Mouse (Mus musculus) myocyte (in vitro differentiated cells): ENCODE data around the gene Grhl3.

Source experiments
- CEBPB ChIP-seq: IDR thresholded peaks from 2 replicates; pipeline ENCODE4 v1.6.1; 2011; ENCODE audit warnings: mild to moderate bottlenecking, moderate library complexity; ENCODE audit not compliant: poor library complexity, insufficient read depth, severe bottlenecking
- E2F4 ChIP-seq: IDR thresholded peaks from one replicate; pipeline ENCODE4 v1.6.1; 2011; ENCODE audit warnings: mild to moderate bottlenecking, control low read depth, moderate library complexity; ENCODE audit not compliant: insufficient read depth
- MAX ChIP-seq: IDR thresholded peaks from one replicate; pipeline ENCODE4 v1.6.1; 2011; ENCODE audit warnings: low read depth, mild to moderate bottlenecking, control low read depth
- MYOD1 ChIP-seq, 3 experiments: IDR thresholded peaks; one replicate each; pipeline ENCODE4 v1.6.1; 2011; ENCODE audit warnings: control low read depth in 2 of 3, low read depth in 2 of 3, mild to moderate bottlenecking in 2 of 3, moderate library complexity in 1 of 3; ENCODE audit not compliant: insufficient read length in 2 of 3, control insufficient read depth in 1 of 3
- MYOG ChIP-seq, 3 experiments: IDR thresholded peaks; one replicate each; pipeline ENCODE4 v1.6.1; 2011; ENCODE audit warnings: control low read depth in 2 of 3, low read depth in 2 of 3, mild to moderate bottlenecking in 2 of 3; ENCODE audit not compliant: insufficient read length in 2 of 3, control insufficient read depth in 1 of 3, insufficient read depth in 1 of 3
- POLR2A ChIP-seq: IDR thresholded peaks from one replicate; pipeline ENCODE4 v1.6.1; 2011; ENCODE audit warnings: low read depth, mild to moderate bottlenecking, control low read depth, moderate library complexity; ENCODE audit not compliant: insufficient read length
- POLR2AphosphoS2 ChIP-seq: IDR thresholded peaks from one replicate; pipeline ENCODE4 v1.6.1; 2011; ENCODE audit warnings: low read depth, control low read depth; ENCODE audit not compliant: insufficient read length
- REST ChIP-seq: IDR thresholded peaks from one replicate; pipeline ENCODE4 v1.6.1; 2011; ENCODE audit warnings: mild to moderate bottlenecking, control low read depth, moderate library complexity; ENCODE audit not compliant: insufficient read depth, insufficient read length
- SRF ChIP-seq: IDR thresholded peaks from one replicate; pipeline ENCODE4 v1.6.1; 2011; ENCODE audit warnings: low read depth; ENCODE audit not compliant: control insufficient read depth, insufficient read length
- TCF12 ChIP-seq: IDR thresholded peaks from one replicate; pipeline ENCODE4 v1.6.1; 2011; ENCODE audit warnings: mild to moderate bottlenecking, control low read depth; ENCODE audit not compliant: poor library complexity, insufficient read depth, severe bottlenecking
- TCF3 ChIP-seq: IDR thresholded peaks from one replicate; pipeline ENCODE4 v1.6.1; 2011; ENCODE audit warnings: low read depth, control low read depth; ENCODE audit not compliant: insufficient read length
- USF1 ChIP-seq: IDR thresholded peaks from one replicate; pipeline ENCODE4 v1.6.1; 2011; ENCODE audit warnings: low read depth, mild to moderate bottlenecking, control low read depth, moderate library complexity

DNA sequence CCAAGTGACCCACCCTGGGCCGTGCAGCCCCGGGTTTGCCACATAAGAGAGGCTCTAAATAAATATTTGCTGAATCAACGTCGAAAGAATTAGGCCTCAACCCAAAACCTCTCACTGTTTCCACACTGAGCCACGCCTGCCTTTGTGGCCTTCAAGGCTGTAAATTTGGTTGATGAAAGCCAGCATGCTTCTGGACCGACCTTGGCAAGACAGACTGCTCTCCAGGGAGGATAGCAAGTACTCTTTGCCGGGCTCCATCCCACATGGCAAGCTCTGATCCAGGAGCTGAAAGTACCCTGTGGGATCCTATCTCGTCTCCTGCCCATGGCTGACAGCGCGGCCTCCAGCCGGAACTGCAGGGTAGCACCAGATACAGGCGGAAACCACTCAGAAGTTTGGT is 63.9 kb downstream of the Grhl3 start:
- TF ChIP-seq POLR2A (no peak), POLR2AphosphoS2 (no peak), TCF3 (no peak), USF1 (no peak), MAX (no peak), MYOG (IDR thresholded peaks at IDR 0.05; ENCODE audit: control insufficient read depth in 1 of 3, insufficient read depth in 1 of 3, insufficient read length in 2 of 3, low read depth in 2 of 3) (no peak), E2F4 (no peak), REST (no peak), TCF12 (no peak), CEBPB (no peak), MYOD1 (IDR thresholded peaks at IDR 0.05; ENCODE audit: control insufficient read depth in 1 of 3, insufficient read length in 2 of 3, low read depth in 2 of 3) (no peak), SRF (no peak)
